Mouse (Mus musculus): ENCODE measurements around the gene Tpk1.

The Tpk1 gene

GRCm38 (mm10) chr6:43354562-43355241 lies 311.4 kb downstream of the Tpk1 start:
- no peak for DNase-seq (ENCODE audit: extremely low spot score)

DNA sequence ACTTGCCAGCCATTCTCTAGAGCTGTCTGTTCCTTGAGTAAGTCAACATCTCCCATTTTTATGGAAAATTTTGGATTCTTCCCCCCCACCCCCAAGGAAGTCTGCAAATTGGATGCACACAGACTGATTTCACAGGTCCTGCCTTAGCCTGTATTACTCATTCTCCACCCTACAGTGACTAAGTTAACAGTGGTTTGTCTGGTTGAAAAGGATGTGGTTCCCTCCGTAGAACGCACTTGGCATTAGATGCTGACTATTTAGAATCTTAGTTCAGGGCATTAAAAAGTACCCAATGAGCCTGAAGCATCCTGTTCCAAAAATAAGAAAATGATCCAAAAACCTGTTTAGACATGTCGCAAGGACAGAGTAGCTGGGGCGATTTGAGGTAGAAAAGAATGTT lies 312.6 kb downstream of the Tpk1 start:
- DNase-seq (ENCODE audit: extremely low spot score) = no peak

GRCm38 (mm10) chr6:43349083-43349482 lies 317.0 kb downstream of the Tpk1 start:
- DNase-seq (ENCODE audit: extremely low spot score) = no peak

DNA sequence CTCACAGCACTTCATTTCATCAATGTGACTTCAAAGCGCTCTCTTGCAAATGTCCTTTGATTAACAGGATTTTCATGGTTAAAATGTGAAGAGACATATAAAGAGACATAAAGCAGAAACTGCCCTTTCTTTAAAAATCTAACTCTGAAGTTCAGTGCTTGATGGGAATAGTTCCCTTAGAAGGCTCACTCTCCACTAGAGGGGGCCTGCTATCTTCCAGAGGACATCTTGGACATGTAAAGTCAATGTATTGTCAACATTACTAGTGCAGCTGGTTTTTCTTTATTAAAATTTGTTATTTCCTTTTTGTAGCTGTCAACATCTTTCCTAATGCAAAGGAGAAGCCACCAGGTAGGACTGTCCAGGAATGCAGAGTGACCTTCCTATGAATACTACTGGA lies 318.4 kb downstream of the Tpk1 start:
- DNase-seq (ENCODE audit: extremely low spot score) = no peak

GRCm38 (mm10) chr6:43343006-43343405 lies 323.1 kb downstream of the Tpk1 start:
- no peak for DNase-seq (ENCODE audit: extremely low spot score)

- DNase-seq (ENCODE audit: extremely low spot score) = no peak
These were observed 323.7 kb downstream of the Tpk1 start for GRCm38 (mm10) chr6:43342386-43342785.

GRCm38 (mm10) chr6:43338804-43339203 lies 327.3 kb downstream of the Tpk1 start:
- DNase-seq (ENCODE audit: extremely low spot score) = no peak

DNA sequence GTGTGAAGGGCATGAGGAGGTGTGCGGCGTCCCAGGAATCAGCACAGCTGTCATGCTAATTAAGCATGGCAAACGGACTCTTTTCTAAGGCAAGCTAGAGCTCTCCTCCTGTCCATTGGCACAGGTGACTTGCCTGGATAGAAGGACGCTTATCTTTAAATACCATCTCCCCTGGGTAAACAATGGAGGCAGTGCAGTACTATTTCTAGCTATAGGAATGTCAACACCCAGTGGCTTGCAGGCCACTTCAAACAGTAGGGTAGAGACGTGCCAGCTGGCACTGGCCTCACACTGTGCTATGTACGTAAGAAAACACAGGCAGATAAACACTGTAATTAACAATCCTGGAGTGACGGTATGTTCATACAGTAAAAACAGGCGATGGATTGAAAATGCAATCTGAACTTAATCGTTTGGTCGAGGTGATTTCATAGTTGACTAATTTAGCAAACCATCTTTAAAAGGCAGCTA lies 328.6 kb downstream of the Tpk1 start:
- DNase-seq (ENCODE audit: extremely low spot score) = no peak

- no peak for DNase-seq (ENCODE audit: extremely low spot score)
These were observed 330.4 kb downstream of the Tpk1 start for GRCm38 (mm10) chr6:43335619-43336234.

DNA sequence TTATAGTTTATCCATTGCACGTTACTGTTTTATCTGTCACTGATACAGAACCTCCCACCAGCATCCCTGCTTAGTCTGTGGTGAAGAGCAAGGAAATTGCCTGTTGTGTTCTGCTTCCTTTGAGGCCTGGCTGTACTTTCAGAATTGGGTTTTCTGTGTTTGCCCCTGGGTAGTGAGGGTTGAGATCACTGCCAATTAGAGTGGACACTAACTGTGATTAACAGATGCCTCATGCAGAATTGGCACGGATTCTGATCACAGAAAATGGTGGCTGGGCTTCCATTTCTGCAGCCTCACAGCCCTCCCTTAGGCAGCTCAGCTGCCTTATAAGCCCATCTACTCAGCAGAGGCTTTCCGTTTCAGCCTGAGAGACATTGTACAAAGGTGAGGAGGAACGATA lies 332.6 kb downstream of the Tpk1 start:
- no peak for DNase-seq (ENCODE audit: extremely low spot score)

DNA sequence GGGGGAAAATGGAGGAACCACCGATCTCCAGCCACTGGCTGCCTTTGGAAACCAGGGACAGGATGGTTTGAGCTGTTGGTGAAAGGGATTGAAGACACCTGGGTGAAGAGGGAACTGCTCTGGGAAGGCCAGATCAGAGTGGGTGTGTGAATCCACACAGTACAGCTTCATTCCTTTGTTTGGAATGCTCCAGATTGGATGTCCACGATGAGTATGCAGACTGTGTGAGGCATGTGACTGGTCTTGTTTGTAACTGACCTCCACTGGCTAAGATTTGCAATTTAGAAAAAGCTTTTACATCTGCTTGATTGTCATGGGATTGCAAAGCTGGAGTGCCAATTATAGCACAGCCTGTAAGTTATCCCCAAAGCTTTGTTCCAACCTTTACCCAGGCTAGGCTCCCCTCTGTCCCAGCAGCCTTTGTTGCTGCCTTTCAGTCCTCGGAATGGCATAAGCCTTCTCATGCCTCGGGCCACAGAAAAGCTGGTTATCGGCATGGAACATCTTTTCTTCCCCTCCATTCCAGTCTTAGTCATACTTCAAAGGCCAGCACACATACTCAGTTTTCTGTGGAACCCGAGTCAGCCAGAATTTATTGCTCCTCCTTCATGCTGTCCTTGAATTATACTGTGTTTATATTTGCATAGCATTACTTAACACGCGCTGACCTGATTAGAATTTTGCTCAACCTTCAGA lies 353.0 kb downstream of the Tpk1 start:
- no peak for DNase-seq (ENCODE audit: extremely low spot score)

GRCm38 (mm10) chr6:43312546-43312945 lies 353.5 kb downstream of the Tpk1 start:
- DNase-seq (ENCODE audit: extremely low spot score) = no peak

DNA sequence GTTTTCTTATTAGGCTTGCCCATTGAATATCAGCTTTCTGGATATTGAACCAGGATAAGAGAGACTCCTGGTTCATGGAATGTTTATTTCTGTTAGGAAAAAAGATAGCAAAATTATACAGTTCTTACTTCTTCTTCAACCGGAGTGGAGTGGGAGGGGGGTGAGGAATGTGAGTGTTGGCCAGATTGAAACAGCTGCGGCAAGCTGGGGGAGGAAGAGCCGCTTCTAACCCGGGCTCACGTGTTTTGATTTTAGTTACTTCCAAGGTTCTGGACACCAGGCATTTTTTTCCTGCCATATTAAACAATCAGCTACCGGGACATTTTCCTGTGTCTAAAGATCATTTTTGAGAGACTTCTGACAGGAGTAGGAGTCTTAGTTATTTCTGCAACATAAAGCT lies 356.0 kb downstream of the Tpk1 start:
- DNase-seq (ENCODE audit: extremely low spot score) = no peak

DNA sequence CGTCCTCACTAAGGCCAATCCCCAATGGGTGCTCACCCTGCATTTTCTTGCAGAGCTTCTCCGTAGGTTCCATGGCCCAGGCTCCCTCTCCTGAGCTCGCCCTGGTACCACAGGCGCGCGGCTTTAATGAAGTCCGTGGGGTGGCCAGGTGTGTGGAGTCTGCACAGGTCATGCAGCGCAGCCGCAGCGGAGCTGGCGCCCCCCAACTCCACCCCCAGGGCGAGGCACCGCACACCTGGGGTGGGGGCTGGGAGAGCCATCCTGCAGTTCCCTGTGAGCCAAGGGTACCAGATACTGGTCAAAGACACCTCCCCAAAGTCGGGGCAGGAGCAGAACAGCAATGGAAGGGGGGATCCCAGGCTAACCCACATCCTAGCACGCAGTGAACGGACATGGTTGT lies 356.6 kb downstream of the Tpk1 start, which contains the start of gene Nobox:
Nobox (minus strand) TSS at position 101 of the 400 bp plus-strand sequence.
- DNase-seq (ENCODE audit: extremely low spot score) = no peak

DNA sequence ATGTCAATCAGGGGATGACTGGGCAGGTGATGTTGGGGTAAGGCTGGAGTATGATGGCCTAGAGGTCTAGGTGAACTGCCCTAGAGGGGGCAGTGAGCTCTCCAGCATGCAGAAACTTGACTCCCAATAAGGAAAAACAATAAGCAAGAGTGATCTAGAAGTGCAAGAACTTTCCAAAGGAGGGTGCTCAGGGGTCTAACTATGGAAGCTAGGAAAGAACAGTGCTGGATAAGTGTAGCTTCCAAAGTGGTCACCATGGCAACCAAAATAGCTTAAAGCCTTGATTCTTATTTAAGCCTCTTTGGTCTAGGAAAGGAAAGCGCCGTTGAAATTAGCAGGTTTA lies 368.6 kb downstream of the Tpk1 start:
- no peak for DNase-seq (ENCODE audit: extremely low spot score)

DNA sequence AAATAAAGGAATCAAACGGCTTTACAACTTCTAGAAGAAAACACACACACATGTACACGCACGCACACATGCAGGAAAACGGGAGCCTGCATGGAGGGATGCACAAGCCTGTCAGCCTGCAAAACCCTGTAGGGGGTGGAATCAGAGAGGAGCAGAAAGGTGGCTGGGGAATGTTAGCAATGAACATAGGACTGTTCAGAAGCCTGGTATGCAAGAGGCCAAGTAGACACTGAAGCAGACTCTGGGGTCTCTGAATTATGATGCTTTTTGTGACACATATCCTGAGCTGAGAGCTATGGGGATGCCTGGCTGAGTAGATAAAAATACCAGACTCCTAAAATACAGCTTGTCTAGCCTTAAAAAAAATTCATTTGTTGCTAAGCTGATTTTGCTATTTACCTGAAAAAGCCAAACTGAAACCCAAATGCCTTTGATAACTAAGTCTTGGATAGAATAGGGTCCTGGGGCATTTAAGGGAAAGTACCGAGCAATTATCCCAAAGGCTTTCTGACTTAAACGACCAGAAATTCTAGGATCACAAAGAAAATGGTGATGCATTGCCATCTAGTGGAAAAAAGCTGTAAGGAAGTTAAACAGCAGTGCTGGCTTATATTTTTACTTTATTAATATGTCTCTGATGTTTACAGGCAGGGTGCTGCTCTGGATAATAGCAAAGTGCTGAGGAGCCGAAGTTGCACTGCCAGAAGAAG lies 369.1 kb downstream of the Tpk1 start:
- DNase-seq (ENCODE audit: extremely low spot score) = peak; percentile 42

- no peak for DNase-seq (ENCODE audit: extremely low spot score)
These were observed 370.2 kb downstream of the Tpk1 start for GRCm38 (mm10) chr6:43295908-43296307.
